Mouse (Mus musculus) myocyte (in vitro differentiated cells): ENCODE measurements at regions not wholly inside any gene's neighbourhood (a gene's known extent, or its start where the extent isn't known, plus 50 kb on each side); places are given as distances from the start of the nearest gene placed in this dataset.

Source experiments
- CEBPB ChIP-seq: IDR thresholded peaks from 2 replicates; pipeline ENCODE4 v1.6.1; 2011; ENCODE audit warnings: mild to moderate bottlenecking, moderate library complexity; ENCODE audit not compliant: poor library complexity, insufficient read depth, severe bottlenecking
- E2F4 ChIP-seq: IDR thresholded peaks from one replicate; pipeline ENCODE4 v1.6.1; 2011; ENCODE audit warnings: mild to moderate bottlenecking, control low read depth, moderate library complexity; ENCODE audit not compliant: insufficient read depth
- MAX ChIP-seq: IDR thresholded peaks from one replicate; pipeline ENCODE4 v1.6.1; 2011; ENCODE audit warnings: low read depth, mild to moderate bottlenecking, control low read depth
- MYOD1 ChIP-seq, 3 experiments: IDR thresholded peaks; one replicate each; pipeline ENCODE4 v1.6.1; 2011; ENCODE audit warnings: control low read depth in 2 of 3, low read depth in 2 of 3, mild to moderate bottlenecking in 2 of 3, moderate library complexity in 1 of 3; ENCODE audit not compliant: insufficient read length in 2 of 3, control insufficient read depth in 1 of 3
- MYOG ChIP-seq, 3 experiments: IDR thresholded peaks; one replicate each; pipeline ENCODE4 v1.6.1; 2011; ENCODE audit warnings: control low read depth in 2 of 3, low read depth in 2 of 3, mild to moderate bottlenecking in 2 of 3; ENCODE audit not compliant: insufficient read length in 2 of 3, control insufficient read depth in 1 of 3, insufficient read depth in 1 of 3
- POLR2A ChIP-seq: IDR thresholded peaks from one replicate; pipeline ENCODE4 v1.6.1; 2011; ENCODE audit warnings: low read depth, mild to moderate bottlenecking, control low read depth, moderate library complexity; ENCODE audit not compliant: insufficient read length
- POLR2AphosphoS2 ChIP-seq: IDR thresholded peaks from one replicate; pipeline ENCODE4 v1.6.1; 2011; ENCODE audit warnings: low read depth, control low read depth; ENCODE audit not compliant: insufficient read length
- TCF12 ChIP-seq: IDR thresholded peaks from one replicate; pipeline ENCODE4 v1.6.1; 2011; ENCODE audit warnings: mild to moderate bottlenecking, control low read depth; ENCODE audit not compliant: poor library complexity, insufficient read depth, severe bottlenecking
- USF1 ChIP-seq: IDR thresholded peaks from one replicate; pipeline ENCODE4 v1.6.1; 2011; ENCODE audit warnings: low read depth, mild to moderate bottlenecking, control low read depth, moderate library complexity

GRCm38 (mm10) chr3:49643871-49644270, 113.3 kb downstream of the Pcdh18 start:
- TF ChIP-seq POLR2A (no peak), MAX (no peak), MYOG (IDR thresholded peaks at IDR 0.05; ENCODE audit: control insufficient read depth in 1 of 3, insufficient read depth in 1 of 3, insufficient read length in 2 of 3, low read depth in 2 of 3) (no peak), TCF12 (no peak), POLR2AphosphoS2 (no peak), USF1 (no peak), E2F4 (no peak), CEBPB (0 out of 2 replicates have a peak, but pooled peaks have one; percentile 36), MYOD1 (IDR thresholded peaks at IDR 0.05; ENCODE audit: control insufficient read depth in 1 of 3, insufficient read length in 2 of 3, low read depth in 2 of 3) (no peak)
